Mouse (Mus musculus): ENCODE measurements around the gene Paqr7. TPM values are rescaled to one million over a fixed set of nuclear protein-coding genes. Genes with fewer than 3 reads are reported as not detected.

The Paqr7 gene
- polyA plus RNA-seq, 1 experiment = not detected

DNA sequence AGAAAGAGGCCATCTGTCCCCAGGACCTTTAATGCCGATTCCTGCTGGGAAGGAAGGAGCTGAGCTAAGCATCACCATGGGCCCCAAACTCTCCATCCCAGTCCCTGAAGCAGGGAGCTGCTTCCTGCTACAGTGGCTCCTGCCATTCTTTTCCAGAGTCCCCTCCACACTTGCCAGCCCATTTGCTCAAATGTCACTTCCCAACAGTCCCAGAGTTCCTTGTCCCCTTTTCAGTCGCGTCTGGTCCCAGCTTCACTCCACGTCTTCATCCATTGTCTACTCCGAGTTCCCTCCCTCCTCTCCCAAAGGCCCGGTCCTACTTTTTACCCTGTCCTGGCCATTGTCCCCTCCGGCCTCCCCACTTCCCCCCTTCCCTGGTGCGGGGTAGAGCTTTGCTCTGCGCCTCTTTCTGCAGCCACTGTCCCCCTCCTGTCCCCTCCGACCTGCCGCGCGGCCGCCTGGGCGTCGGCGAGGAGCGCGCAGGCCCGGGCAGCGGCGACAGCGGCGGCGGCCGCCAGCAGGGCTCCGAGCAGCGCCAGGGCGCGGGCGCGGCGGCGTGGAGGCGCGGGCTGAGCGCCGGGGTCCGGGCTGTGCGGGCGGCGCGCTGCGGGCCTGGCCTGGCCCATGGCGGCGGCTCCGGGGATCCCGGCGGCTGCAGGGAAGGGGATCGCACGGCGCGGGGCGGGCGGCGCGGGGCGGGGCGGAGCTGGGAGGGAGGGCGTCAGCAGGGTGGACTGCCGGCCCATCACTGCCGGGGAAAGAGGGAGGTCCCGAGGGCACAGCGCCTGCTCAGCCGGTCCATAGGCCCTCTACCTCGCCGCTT is 55.2 kb downstream of the Paqr7 start, which contains the start of gene Selenon:
TSS of gene Selenon (minus strand) at position 673 of the 823 bp plus-strand sequence.
- 7% methylated on average over 67 of the region's 67 CpGs for WGBS
- TF ChIP-seq CTCF (IDR thresholded peaks at IDR 0.05; ENCODE audit: insufficient read depth, low read depth, low read length) = peak; percentile 19; the same call in 1 of the 2 replicates
- no peak for TF ChIP-seq POLR2A (IDR thresholded peaks at IDR 0.05; ENCODE audit: insufficient read depth, low read depth, low read length)
- Histone ChIP-seq H3K4me3 (ENCODE audit: insufficient read depth, low read depth, low read length) (peak within 1 kb of the TSS; percentile 88), H3K27ac (ENCODE audit: insufficient read depth, low read depth, low read length) (no peak within 1 kb of the TSS), H3K4me1 (ENCODE audit: control insufficient read depth, insufficient read depth, low read length) (peaks cover 28% of the 10 kb centered on the region)

DNA sequence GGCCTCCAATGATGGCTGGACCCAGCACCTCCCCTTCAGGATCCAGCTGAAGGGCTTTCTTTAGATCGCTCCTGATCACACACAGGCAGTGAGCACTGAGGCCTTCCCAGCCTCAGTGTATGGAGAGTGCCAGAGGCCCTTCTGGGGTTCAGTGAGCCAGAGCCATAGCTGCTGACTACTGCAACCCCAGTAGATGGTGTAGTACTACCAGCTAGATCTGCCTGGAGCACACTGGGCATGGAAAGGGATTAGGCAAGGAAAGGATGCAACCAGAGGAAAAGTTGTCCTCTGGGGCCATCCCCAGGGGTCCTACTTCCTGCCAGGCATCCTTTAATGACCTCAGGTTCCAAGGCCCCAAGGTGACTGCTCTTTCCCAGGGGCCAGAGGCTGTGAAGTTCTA is 57.1 kb downstream of the Paqr7 start:
- Histone ChIP-seq H3K4me1 (ENCODE audit: control insufficient read depth, insufficient read depth, low read length) (peaks cover 16% of the 10 kb centered on the region), H3K4me3 (ENCODE audit: insufficient read depth, low read depth, low read length) (no peak overlapping the region), H3K27ac (ENCODE audit: insufficient read depth, low read depth, low read length) (no peak overlapping the region)
- TF ChIP-seq CTCF (IDR thresholded peaks at IDR 0.05; ENCODE audit: insufficient read depth, low read depth, low read length) (no peak), POLR2A (IDR thresholded peaks at IDR 0.05; ENCODE audit: insufficient read depth, low read depth, low read length) (no peak)
- WGBS = 77% methylated on average over 1 of the region's 1 CpGs

DNA sequence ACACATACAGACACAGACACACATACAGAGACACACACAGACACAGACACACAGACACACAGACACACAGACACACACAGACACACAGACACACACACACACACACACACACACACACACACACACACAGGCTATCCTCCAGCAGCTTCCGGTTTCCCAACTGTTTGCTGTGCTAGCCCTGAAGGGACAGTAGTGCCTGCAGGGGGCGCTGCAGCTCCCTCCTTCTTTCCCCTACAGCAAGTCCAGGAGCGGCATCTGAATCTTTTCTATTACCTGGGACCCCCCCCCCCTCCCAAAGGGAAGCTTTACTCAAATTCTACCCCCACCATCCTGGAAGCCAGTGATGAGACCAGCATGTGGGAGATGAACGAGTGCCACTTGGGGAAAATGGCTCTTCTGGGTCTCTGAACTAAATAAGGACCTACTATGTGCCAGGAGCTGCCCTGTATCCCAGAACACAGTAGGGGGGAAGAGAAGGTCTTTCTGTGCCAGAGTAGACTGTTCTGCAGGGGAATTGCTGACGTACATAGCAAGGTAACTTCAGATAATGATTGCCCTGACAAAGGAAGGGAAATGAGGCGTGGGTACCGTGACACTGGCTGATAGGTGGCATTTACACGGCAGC is 59.6 kb downstream of the Paqr7 start:
- Histone ChIP-seq H3K4me1 (ENCODE audit: control insufficient read depth, insufficient read depth, low read length) (peaks cover 19% of the 10 kb centered on the region), H3K27ac (ENCODE audit: insufficient read depth, low read depth, low read length) (no peak overlapping the region), H3K4me3 (ENCODE audit: insufficient read depth, low read depth, low read length) (no peak overlapping the region)
- TF ChIP-seq POLR2A (IDR thresholded peaks at IDR 0.05; ENCODE audit: insufficient read depth, low read depth, low read length) (no peak), CTCF (IDR thresholded peaks at IDR 0.05; ENCODE audit: insufficient read depth, low read depth, low read length) (no peak)
- 67% methylated on average over 8 of the region's 8 CpGs for WGBS

DNA sequence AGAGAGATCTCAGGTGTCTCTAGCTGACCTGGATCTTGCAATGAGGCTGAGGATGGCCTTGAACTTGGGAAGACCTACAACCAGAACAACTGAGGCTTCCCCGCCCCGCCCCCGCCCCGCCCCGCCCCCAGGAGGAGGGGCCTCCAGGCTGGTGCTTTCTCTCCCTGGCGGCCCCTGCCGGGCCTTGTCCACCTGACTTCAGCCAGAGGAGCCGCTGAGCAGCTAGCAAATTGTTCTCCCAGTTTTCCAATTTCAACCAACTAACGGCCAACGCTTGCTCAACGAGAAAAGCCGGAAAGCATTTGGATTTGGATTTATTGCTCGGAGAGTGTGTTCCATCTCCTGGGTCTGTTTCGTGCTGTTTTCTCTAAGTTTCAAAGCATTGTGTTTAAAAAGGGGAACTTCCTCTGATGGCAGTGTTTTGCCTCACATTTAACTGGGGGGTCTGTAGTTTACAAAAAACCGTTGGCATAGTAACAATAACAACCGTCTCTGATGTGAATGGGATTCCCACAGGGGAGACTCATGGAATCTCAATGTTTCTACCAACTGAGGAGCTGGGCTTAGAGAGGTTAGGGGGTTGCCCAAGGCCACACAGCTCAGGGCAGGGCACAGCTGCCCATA is 61.2 kb downstream of the Paqr7 start:
- no peak for TF ChIP-seq POLR2A (IDR thresholded peaks at IDR 0.05; ENCODE audit: insufficient read depth, low read depth, low read length)
- TF ChIP-seq CTCF (IDR thresholded peaks at IDR 0.05; ENCODE audit: insufficient read depth, low read depth, low read length) = no peak
- Histone ChIP-seq H3K4me3 (ENCODE audit: insufficient read depth, low read depth, low read length) (no peak overlapping the region), H3K27ac (ENCODE audit: insufficient read depth, low read depth, low read length) (no peak overlapping the region), H3K4me1 (ENCODE audit: control insufficient read depth, insufficient read depth, low read length) (peaks cover 12% of the 10 kb centered on the region; the same call in 1 of the 2 replicates)
- WGBS = 20% methylated on average over 16 of the region's 16 CpGs

DNA sequence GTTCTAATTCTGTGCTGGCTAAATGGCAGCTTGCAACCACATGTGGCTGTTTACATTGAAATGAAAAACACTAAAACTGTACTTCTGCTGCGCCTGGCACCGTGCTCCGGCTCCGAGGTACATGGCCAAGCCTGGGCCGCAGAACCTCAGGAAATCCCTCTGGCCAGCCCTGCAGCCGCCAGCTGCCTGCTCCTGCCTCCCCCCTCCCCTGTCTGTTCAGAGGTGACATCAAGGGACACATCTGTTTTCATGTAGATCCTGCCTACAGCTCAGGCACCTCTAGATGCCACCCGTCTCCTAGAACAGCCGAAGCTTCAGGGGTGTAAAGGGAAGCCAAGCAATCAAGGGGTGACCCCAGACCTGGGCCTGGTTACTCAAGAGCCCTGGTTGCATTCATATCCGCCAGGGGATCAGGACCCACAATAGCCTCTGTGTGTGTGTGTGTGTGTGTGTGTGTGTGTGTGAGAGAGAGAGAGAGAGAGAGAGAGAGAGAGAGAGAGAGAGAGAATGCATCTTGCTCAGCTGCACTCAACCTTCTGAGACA is 62.1 kb downstream of the Paqr7 start:
- 75% methylated on average over 9 of the region's 9 CpGs for WGBS
- no peak overlapping the region for H3K27ac ChIP-seq (ENCODE audit: insufficient read depth, low read depth, low read length)
- H3K4me1 ChIP-seq (ENCODE audit: control insufficient read depth, insufficient read depth, low read length) = peaks cover 12% of the 10 kb centered on the region; the same call in 1 of the 2 replicates
- no peak overlapping the region for H3K4me3 ChIP-seq (ENCODE audit: insufficient read depth, low read depth, low read length)
- no peak for TF ChIP-seq POLR2A (IDR thresholded peaks at IDR 0.05; ENCODE audit: insufficient read depth, low read depth, low read length)
- no peak for TF ChIP-seq CTCF (IDR thresholded peaks at IDR 0.05; ENCODE audit: insufficient read depth, low read depth, low read length)

DNA sequence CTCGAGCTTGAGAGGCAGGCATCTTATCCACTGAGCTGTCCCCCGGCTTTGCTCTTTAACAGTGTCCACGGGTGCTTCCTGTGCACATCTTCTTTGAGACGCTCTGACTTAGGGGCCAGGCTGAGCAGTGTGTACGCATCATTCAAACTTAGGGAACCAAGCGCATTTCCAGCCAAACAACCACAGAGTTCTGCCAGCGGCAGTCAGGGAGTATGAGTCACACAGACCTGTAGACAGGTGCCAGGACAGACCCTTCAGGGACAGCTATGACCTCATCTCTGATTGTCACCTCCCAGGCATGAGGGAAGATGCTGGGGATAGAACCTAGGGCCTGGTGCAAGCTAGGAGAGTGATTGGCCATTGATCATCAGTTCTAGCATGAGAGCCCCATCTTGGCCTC is 62.7 kb downstream of the Paqr7 start:
- H3K4me1 ChIP-seq (ENCODE audit: control insufficient read depth, insufficient read depth, low read length) = peaks cover 12% of the 10 kb centered on the region; the same call in 1 of the 2 replicates
- no peak overlapping the region for H3K27ac ChIP-seq (ENCODE audit: insufficient read depth, low read depth, low read length)
- WGBS = 90% methylated on average over 7 of the region's 7 CpGs
- H3K4me3 ChIP-seq (ENCODE audit: insufficient read depth, low read depth, low read length) = no peak overlapping the region
- TF ChIP-seq POLR2A (IDR thresholded peaks at IDR 0.05; ENCODE audit: insufficient read depth, low read depth, low read length) (no peak), CTCF (IDR thresholded peaks at IDR 0.05; ENCODE audit: insufficient read depth, low read depth, low read length) (no peak)

Other genes with a start within 250 kb of the Paqr7 start
- not detected in 2 replicates for gene Gm30191, start 249.8 kb upstream of the Paqr7 start, polyA plus RNA-seq (2012; ENCODE audit: insufficient read depth, insufficient read length, low replicate concordance, missing spikeins)
- not detected in 2 replicates for gene Grrp1, start 242.6 kb upstream of the Paqr7 start, polyA plus RNA-seq (2012; ENCODE audit: insufficient read depth, insufficient read length, low replicate concordance, missing spikeins)
- not detected in 2 replicates for gene Pdik1l, start 208.8 kb upstream of the Paqr7 start, polyA plus RNA-seq (2012; ENCODE audit: insufficient read depth, insufficient read length, low replicate concordance, missing spikeins)
- gene Trim63, start 181.6 kb upstream of the Paqr7 start, polyA plus RNA-seq (2012; ENCODE audit: insufficient read depth, insufficient read length, low replicate concordance, missing spikeins) = not detected in 2 replicates
- gene Slc30a2, start 153.5 kb upstream of the Paqr7 start, polyA plus RNA-seq (2012; ENCODE audit: insufficient read depth, insufficient read length, low replicate concordance, missing spikeins) = not detected in 2 replicates
- not detected in 2 replicates for gene Extl1, start 112.8 kb upstream of the Paqr7 start, polyA plus RNA-seq (2012; ENCODE audit: insufficient read depth, insufficient read length, low replicate concordance, missing spikeins)
- not detected in 2 replicates for gene Pafah2, start 100.4 kb upstream of the Paqr7 start, polyA plus RNA-seq (2012; ENCODE audit: insufficient read depth, insufficient read length, low replicate concordance, missing spikeins)
- gene Stmn1, start 28.4 kb upstream of the Paqr7 start, polyA plus RNA-seq (2012; ENCODE audit: insufficient read depth, insufficient read length, low replicate concordance, missing spikeins) = 402 and 593 TPM in 2 replicates
- gene Aunip, start 14.3 kb downstream of the Paqr7 start, polyA plus RNA-seq (2012; ENCODE audit: insufficient read depth, insufficient read length, low replicate concordance, missing spikeins) = not detected in 2 replicates
- gene Mtfr1l, start 38.7 kb downstream of the Paqr7 start, polyA plus RNA-seq (2012; ENCODE audit: insufficient read depth, insufficient read length, low replicate concordance, missing spikeins) = not detected in 2 replicates
- not detected in 2 replicates for gene Selenon, start 55.5 kb downstream of the Paqr7 start, polyA plus RNA-seq (2012; ENCODE audit: insufficient read depth, insufficient read length, low replicate concordance, missing spikeins)
- not detected in 2 replicates for gene Man1c1, start 207.6 kb downstream of the Paqr7 start, polyA plus RNA-seq (2012; ENCODE audit: insufficient read depth, insufficient read length, low replicate concordance, missing spikeins)